Mouse (Mus musculus): ENCODE measurements at regions not wholly inside any gene's neighbourhood (a gene's known extent, or its start where the extent isn't known, plus 50 kb on each side); places are given as distances from the start of the nearest gene placed in this dataset.

GRCm38 (mm10) chr1:94642296-94642695, 589.9 kb upstream of the Pdcd1 start:
- Histone ChIP-seq H3K27ac (no peak overlapping the region), H3K9me3 (replicated peaks) (no peaks in the 10 kb centered on the region), H3K4me3 (replicated peaks) (no peak overlapping the region), H3K9ac (no peak overlapping the region), H3K36me3 (no peaks in the 10 kb centered on the region), H3K4me1 (no peaks in the 10 kb centered on the region), H3K27me3 (no peaks in the 10 kb centered on the region), H3K4me2 (no peak overlapping the region)
- no peak for ATAC-seq (replicated peaks; ENCODE audit: low FRiP score)
- 95% methylated on average over 1 of the region's 1 CpGs for WGBS

- Histone ChIP-seq H3K27me3 (no peaks in the 10 kb centered on the region), H3K4me1 (no peaks in the 10 kb centered on the region), H3K9me3 (replicated peaks) (no peaks in the 10 kb centered on the region), H3K36me3 (no peaks in the 10 kb centered on the region), H3K9ac (no peak overlapping the region), H3K4me3 (replicated peaks) (no peak overlapping the region), H3K4me2 (no peak overlapping the region), H3K27ac (no peak overlapping the region)
- no peak for ATAC-seq (replicated peaks; ENCODE audit: low FRiP score)
Observed at GRCm38 (mm10) chr1:94658218-94658617, 605.9 kb upstream of the Pdcd1 start.

GRCm38 (mm10) chr1:94671641-94672040, 619.3 kb upstream of the Pdcd1 start:
- WGBS: 79% methylated on average over 4 of the region's 4 CpGs
- H3K9ac ChIP-seq: no peak overlapping the region
- no peaks in the 10 kb centered on the region for H3K9me3 ChIP-seq (replicated peaks)
- H3K27me3 ChIP-seq: no peaks in the 10 kb centered on the region
- no peak for ATAC-seq (replicated peaks; ENCODE audit: low FRiP score)
- H3K4me1 ChIP-seq: no peaks in the 10 kb centered on the region
- H3K4me2 ChIP-seq: no peak overlapping the region
- H3K4me3 ChIP-seq (replicated peaks): no peak overlapping the region
- H3K36me3 ChIP-seq: no peaks in the 10 kb centered on the region
- no peak overlapping the region for H3K27ac ChIP-seq

- Histone ChIP-seq H3K4me1 (no peaks in the 10 kb centered on the region), H3K4me2 (no peak overlapping the region), H3K4me3 (replicated peaks) (no peak overlapping the region), H3K9me3 (replicated peaks) (no peaks in the 10 kb centered on the region), H3K36me3 (no peaks in the 10 kb centered on the region), H3K9ac (no peak overlapping the region), H3K27ac (no peak overlapping the region), H3K27me3 (no peaks in the 10 kb centered on the region)
- 75% methylated on average over 1 of the region's 1 CpGs for WGBS
- ATAC-seq (replicated peaks; ENCODE audit: low FRiP score): no peak
Observed at GRCm38 (mm10) chr1:94700517-94700916, 612.9 kb upstream of the Fam174a start.

GRCm38 (mm10) chr1:94701688-94702087, 611.7 kb upstream of the Fam174a start:
- no peaks in the 10 kb centered on the region for H3K27me3 ChIP-seq
- H3K27ac ChIP-seq: no peak overlapping the region
- H3K4me3 ChIP-seq (replicated peaks): no peak overlapping the region
- no peak for ATAC-seq (replicated peaks; ENCODE audit: low FRiP score)
- no peak overlapping the region for H3K9ac ChIP-seq
- H3K36me3 ChIP-seq: no peaks in the 10 kb centered on the region
- H3K4me1 ChIP-seq: no peaks in the 10 kb centered on the region
- no peak overlapping the region for H3K4me2 ChIP-seq
- WGBS: 94% methylated on average over 1 of the region's 1 CpGs
- H3K9me3 ChIP-seq (replicated peaks): no peaks in the 10 kb centered on the region

GRCm38 (mm10) chr1:94712812-94713211, 600.6 kb upstream of the Fam174a start:
- 60% methylated on average over 5 of the region's 5 CpGs for WGBS
- no peaks in the 10 kb centered on the region for H3K36me3 ChIP-seq
- H3K27ac ChIP-seq: no peak overlapping the region
- H3K4me3 ChIP-seq (replicated peaks): no peak overlapping the region
- no peaks in the 10 kb centered on the region for H3K9me3 ChIP-seq (replicated peaks)
- no peaks in the 10 kb centered on the region for H3K4me1 ChIP-seq
- no peak overlapping the region for H3K4me2 ChIP-seq
- H3K27me3 ChIP-seq: no peaks in the 10 kb centered on the region
- H3K9ac ChIP-seq: no peak overlapping the region
- ATAC-seq (replicated peaks; ENCODE audit: low FRiP score): no peak

GRCm38 (mm10) chr1:94717699-94718098, 595.7 kb upstream of the Fam174a start:
- Histone ChIP-seq H3K4me2 (no peak overlapping the region), H3K27me3 (no peaks in the 10 kb centered on the region), H3K36me3 (no peaks in the 10 kb centered on the region), H3K27ac (no peak overlapping the region), H3K9me3 (replicated peaks) (no peaks in the 10 kb centered on the region), H3K4me3 (replicated peaks) (no peak overlapping the region), H3K9ac (no peak overlapping the region), H3K4me1 (no peaks in the 10 kb centered on the region)
- ATAC-seq (replicated peaks; ENCODE audit: low FRiP score): no peak
- 71% methylated on average over 2 of the region's 2 CpGs for WGBS

GRCm38 (mm10) chr1:94753523-94753922, 559.9 kb upstream of the Fam174a start:
- no peak for ATAC-seq (replicated peaks; ENCODE audit: low FRiP score)
- no peak overlapping the region for H3K9ac ChIP-seq
- no peaks in the 10 kb centered on the region for H3K27me3 ChIP-seq
- H3K36me3 ChIP-seq: no peaks in the 10 kb centered on the region
- H3K4me2 ChIP-seq: no peak overlapping the region
- no peak overlapping the region for H3K27ac ChIP-seq
- no peaks in the 10 kb centered on the region for H3K4me1 ChIP-seq
- no peaks in the 10 kb centered on the region for H3K9me3 ChIP-seq (replicated peaks)
- WGBS: 74% methylated on average over 1 of the region's 1 CpGs
- H3K4me3 ChIP-seq (replicated peaks): no peak overlapping the region

GRCm38 (mm10) chr1:94789019-94789585, 524.3 kb upstream of the Fam174a start:
- no peak overlapping the region for H3K27ac ChIP-seq
- no peaks in the 10 kb centered on the region for H3K36me3 ChIP-seq
- H3K27me3 ChIP-seq: no peaks in the 10 kb centered on the region
- no peak overlapping the region for H3K9ac ChIP-seq
- no peak for ATAC-seq (replicated peaks; ENCODE audit: low FRiP score)
- no peak overlapping the region for H3K4me2 ChIP-seq
- 80% methylated on average over 2 of the region's 2 CpGs for WGBS
- H3K9me3 ChIP-seq (replicated peaks): no peaks in the 10 kb centered on the region
- no peaks in the 10 kb centered on the region for H3K4me1 ChIP-seq
- no peak overlapping the region for H3K4me3 ChIP-seq (replicated peaks)

GRCm38 (mm10) chr1:94790604-94791003, 522.8 kb upstream of the Fam174a start:
- Histone ChIP-seq H3K4me1 (no peaks in the 10 kb centered on the region), H3K36me3 (no peaks in the 10 kb centered on the region), H3K9me3 (replicated peaks) (no peaks in the 10 kb centered on the region), H3K4me3 (replicated peaks) (no peak overlapping the region), H3K9ac (no peak overlapping the region), H3K4me2 (no peak overlapping the region), H3K27ac (no peak overlapping the region), H3K27me3 (no peaks in the 10 kb centered on the region)
- 63% methylated on average over 7 of the region's 7 CpGs for WGBS
- no peak for ATAC-seq (replicated peaks; ENCODE audit: low FRiP score)

- no peak overlapping the region for H3K27ac ChIP-seq
- no peaks in the 10 kb centered on the region for H3K4me1 ChIP-seq
- H3K36me3 ChIP-seq: no peaks in the 10 kb centered on the region
- no peak overlapping the region for H3K4me3 ChIP-seq (replicated peaks)
- H3K9ac ChIP-seq: no peak overlapping the region
- H3K4me2 ChIP-seq: no peak overlapping the region
- 64% methylated on average over 6 of the region's 6 CpGs for WGBS
- H3K27me3 ChIP-seq: no peaks in the 10 kb centered on the region
- H3K9me3 ChIP-seq (replicated peaks): no peaks in the 10 kb centered on the region
- no peak for ATAC-seq (replicated peaks; ENCODE audit: low FRiP score)
Observed at GRCm38 (mm10) chr1:94791052-94791451, 522.4 kb upstream of the Fam174a start.

- Histone ChIP-seq H3K36me3 (no peaks in the 10 kb centered on the region), H3K4me2 (no peak overlapping the region), H3K4me1 (no peaks in the 10 kb centered on the region), H3K4me3 (replicated peaks) (no peak overlapping the region), H3K9ac (no peak overlapping the region), H3K9me3 (replicated peaks) (no peaks in the 10 kb centered on the region), H3K27me3 (no peaks in the 10 kb centered on the region), H3K27ac (no peak overlapping the region)
- 83% methylated on average over 1 of the region's 1 CpGs for WGBS
- ATAC-seq (replicated peaks; ENCODE audit: low FRiP score): no peak
Observed at GRCm38 (mm10) chr1:94796028-94796427, 517.4 kb upstream of the Fam174a start.

- no peaks in the 10 kb centered on the region for H3K27me3 ChIP-seq
- ATAC-seq (replicated peaks; ENCODE audit: low FRiP score): no peak
- no peaks in the 10 kb centered on the region for H3K9me3 ChIP-seq (replicated peaks)
- no peaks in the 10 kb centered on the region for H3K36me3 ChIP-seq
- H3K4me3 ChIP-seq (replicated peaks): no peak overlapping the region
- H3K4me2 ChIP-seq: no peak overlapping the region
- H3K27ac ChIP-seq: no peak overlapping the region
- H3K4me1 ChIP-seq: no peaks in the 10 kb centered on the region
- H3K9ac ChIP-seq: no peak overlapping the region
Observed at GRCm38 (mm10) chr1:94803722-94804121, 509.7 kb upstream of the Fam174a start.
